Mouse (Mus musculus) inflammation-experienced regulatory T-cells, adult 6 months (primary cell): ENCODE results near the gene Tfdp2. TPM values are rescaled to one million over a fixed set of nuclear protein-coding genes. Genes with fewer than 3 reads are reported as not detected.
"Not testable (repeated sequence)": the region's sequence is repeated elsewhere in the genome, so short reads cannot be mapped to it uniquely, and the experiment has no call there.

ENCODE experiments used
- ATAC-seq: one replicate; pipeline ENCODE4 v1.8.0; 2017
- polyA plus RNA-seq, 3 experiments: library from polyadenylated mRNA; unstranded; fragments of 100-300 nt; shearing (Covaris generic); gene quantifications; one replicate each; pipeline ENCODE4 v1.2.1; 2017

Gene Tfdp2
- polyA plus RNA-seq, 3 experiments from 2014 or later, result 8.7 to 12.1 (median 9.5) TPM

GRCm38 (mm10) chr9:96312074-96312473, 116.0 kb downstream of the Tfdp2 start:
- no peak for ATAC-seq

DNA sequence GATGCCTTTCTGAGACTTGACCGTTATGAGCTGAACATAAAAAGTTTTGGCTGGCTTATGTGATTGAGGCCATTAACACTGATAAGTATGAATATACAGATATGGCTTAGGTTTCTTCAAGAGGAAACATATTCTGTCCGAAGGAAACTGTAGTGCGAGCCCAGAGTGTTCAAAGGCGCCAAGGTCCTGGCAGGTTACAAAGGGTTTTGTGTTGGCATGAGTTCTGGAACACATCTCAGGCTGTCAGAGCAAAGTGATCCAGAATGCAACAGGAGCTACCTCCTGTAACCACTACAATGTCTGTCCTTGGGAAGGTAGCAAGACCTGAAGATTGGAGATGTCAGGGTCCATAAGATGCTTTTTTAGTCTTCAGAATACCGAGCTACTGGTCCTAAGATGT, 123.3 kb downstream of the Tfdp2 start:
- no peak for ATAC-seq

- no peak for ATAC-seq
These were observed 124.5 kb downstream of the Tfdp2 start for GRCm38 (mm10) chr9:96320551-96320980.

DNA sequence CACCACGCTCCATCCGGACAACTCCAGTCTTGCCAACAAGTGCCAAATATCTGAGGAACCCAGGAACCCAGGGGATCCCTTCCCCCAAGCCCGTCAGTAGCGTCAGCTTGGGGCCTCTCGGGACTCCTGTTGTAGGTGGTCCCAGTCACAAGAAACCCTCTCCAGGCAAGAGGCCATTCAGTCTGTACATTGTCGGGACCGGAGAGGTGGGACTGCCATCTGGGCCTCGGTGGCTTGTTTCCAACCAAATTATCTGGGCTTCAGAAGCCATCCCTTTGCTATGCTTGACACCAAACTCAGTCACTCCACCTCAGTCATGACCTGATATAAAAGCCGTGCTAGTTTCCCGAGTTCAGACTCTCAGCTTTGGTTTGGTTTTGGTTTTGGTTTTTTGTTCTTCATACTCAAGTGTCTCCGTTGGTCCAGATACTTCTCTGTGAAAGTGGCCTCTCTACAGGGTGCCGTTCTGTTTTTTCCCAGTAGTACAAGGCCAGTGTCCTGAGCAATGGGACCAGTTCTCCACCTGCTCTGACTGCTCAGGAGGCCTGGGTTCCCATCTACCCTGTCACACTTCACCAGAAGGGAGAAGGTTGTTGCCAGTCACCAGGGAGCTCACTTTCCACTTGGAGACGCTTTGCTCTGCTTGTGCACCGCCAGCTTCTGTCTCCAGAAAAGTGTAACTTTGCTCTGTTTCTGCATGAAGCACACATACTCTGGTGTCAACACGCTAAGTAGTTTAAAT, 126.5 kb downstream of the Tfdp2 start:
- ATAC-seq, result no peak

DNA sequence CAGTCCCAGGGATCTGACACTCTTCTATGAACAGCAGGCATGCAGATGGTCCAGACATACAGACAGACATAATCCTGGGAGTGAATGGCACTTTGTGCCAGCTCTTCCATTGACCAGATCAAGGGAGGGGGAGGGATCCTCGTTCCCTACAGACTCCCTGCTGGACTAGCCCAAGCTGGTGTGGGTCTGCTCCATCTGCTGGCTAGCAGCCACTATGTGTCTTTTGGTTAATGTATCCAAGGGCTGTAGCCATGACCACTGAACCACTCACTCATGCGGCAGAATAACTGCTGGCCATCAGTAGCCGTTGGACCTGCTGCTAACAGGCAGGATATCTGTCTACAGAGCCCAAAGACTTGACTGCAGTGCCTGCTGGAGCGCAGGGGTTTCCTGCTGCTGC, 128.4 kb downstream of the Tfdp2 start:
- no peak for ATAC-seq

GRCm38 (mm10) chr9:96326496-96326923, 130.4 kb downstream of the Tfdp2 start:
- no peak for ATAC-seq

DNA sequence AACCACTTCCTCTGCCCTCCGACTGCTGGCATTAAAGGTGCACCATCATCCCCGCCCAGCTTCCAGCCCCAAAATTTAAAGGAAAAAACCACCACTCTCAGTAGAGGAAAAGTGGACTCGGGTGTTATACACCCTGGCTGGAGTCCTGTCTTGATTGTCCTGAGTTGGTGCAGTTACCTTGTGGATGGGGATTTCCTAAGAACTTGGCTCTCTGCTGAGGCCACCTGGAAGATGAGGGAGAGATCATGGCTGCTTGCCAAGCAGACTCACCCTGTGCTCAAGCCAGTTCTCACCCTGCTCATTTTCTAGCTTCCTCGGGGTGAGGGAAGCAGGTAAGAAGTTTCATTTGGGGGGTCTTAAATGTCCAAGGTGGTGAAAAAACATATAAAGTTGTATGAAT, 132.2 kb downstream of the Tfdp2 start:
- ATAC-seq, result no peak

DNA sequence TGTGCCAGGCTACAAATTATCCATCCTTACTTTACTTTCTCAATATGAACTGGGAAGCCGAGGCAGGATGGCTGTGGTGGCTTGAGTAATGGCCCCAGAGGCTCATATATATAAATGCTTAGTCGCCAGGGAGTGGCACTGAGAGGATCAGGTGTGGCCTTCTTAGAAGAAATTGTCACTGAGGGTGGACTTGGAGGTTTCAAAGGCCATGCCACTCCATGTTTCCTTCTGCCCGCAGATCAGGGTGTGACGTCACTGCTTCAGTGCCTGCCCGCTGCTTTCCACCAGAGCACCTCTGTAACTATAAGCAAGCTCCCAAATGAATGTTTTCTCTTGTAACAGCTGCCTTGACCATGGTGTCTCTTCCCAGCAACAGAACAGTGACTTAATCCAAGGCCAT, 135.1 kb downstream of the Tfdp2 start:
- no peak for ATAC-seq

GRCm38 (mm10) chr9:96345750-96346149, 149.7 kb downstream of the Tfdp2 start:
- ATAC-seq, result no peak

DNA sequence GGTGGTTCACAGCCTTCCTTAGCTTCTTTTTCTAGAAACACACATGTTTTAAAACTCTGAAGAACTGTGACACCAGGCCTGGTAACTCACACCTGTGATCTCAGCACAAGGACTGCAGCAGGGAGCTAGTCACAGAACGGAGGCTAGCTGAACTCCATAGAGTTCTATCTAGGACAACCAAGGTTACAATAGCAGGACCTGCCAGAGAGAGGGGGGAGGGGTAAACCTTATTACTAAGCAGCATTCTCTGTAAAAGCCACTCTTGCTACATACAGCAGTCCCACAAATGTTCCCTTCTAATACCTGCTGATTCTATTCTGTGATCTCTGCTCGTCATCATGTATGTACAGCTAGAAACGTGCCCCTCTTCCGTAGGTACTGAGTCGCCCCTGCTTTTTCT, 152.8 kb downstream of the Tfdp2 start:
- no peak for ATAC-seq

DNA sequence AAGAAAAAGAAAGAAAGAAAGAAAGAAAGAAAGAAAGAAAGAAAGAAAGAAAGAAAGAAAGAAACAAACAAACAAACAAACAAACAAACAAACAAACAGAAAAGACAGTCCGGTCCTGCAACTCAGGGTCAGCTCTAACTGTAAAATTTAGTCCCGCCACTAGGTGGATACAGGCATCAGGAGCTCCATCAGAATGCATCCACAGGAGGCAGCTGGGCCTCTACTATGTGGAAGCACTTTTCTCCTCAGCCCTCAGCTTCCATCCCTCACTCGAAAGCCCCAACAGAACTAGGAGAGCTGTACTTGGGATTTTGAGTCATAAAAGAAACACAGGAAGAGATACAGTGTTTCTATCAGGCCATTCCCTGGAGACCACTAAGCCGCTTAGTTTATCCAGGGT, 153.9 kb downstream of the Tfdp2 start:
- ATAC-seq, result peak; percentile 49

DNA sequence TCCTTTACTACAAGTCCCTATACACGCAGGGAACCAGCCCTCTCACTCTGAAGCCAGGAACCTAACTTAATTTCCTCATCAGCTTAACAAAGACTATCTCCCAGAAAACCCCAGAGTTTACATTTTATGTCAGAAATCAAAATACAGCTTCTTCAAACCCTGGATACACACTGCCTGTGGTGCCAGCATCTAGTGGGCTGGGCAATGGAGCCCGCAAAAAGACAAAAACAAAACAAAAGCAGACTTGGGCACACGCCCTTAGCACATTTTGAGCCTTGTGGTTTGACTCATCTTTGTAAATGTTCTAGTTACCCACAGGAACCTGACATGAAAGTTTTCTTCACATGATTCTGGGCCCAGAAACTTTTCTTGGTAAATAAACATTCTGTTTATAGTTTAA, 154.4 kb downstream of the Tfdp2 start:
- ATAC-seq, result peak; percentile 80

- ATAC-seq, result not testable (repeated sequence)
These were observed 155.7 kb downstream of the Tfdp2 start for GRCm38 (mm10) chr9:96351771-96352170.

- ATAC-seq, result peak; percentile 42
These were observed 157.2 kb downstream of the Tfdp2 start for GRCm38 (mm10) chr9:96353121-96353769.

DNA sequence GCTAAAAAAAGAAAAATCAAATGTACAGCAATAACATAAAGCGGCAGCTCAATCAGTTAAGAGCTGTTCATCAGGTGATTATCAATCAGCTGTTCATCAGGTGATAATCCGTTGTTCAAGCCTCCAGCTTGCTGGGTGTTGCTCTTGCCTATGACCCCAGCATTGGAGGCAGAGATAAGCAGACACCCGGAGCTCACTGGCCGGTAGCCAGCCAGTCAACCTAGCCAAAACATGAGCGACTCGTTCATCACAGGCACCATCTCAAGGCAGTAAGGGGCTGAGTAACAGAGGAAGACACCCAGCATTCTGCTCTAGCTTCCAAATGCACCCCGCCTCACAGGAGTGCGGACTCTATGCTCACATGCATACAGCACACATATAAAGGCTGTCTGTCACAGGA, 157.7 kb downstream of the Tfdp2 start:
- no peak for ATAC-seq

DNA sequence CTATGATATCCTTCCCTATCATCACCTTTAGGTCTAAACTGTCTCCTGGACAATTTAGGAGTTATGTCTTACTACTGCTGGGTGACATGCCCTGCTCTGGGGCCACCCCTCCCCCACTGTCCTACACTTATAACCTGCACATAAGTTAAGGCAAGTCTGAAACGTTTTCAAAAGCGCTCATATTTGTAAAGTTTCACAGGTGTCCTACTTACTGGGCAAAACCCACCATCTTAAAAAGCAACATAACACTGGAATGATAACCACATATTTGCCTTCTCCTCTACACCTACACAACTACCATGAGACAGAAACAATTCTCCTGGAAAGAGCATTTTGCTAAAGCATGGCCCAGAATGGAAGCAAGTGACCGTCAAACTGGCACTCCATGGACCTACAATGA, 164.0 kb downstream of the Tfdp2 start:
- ATAC-seq, result no peak

DNA sequence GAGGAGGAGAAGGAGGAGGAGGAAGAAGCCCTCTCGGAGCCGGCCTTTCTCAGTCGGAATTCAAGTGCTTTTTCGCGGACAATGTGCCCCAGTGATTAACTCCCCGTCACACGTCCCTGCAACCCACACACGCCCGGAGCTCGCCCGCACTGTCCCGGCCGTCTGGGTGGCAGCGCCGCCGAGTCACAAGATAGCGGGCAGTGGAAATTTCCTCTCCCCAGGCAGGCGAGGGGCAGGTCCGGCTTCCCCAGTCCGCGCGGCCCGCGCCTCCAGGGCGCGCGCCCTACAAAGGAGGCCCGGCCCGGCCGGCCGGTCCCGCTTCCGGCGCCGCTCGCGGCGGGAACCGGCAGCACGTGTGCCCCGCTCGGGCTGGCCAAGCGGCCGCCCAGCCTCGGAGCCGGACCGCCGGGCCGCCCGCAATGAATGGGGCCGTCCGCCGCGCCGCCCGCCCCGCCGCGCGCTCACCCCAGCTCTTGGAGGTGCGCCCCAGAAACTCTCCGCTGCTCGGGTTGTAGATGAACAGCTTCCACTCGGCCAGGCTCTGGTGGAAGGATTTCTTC, 167.6 kb downstream of the Tfdp2 start:
- ATAC-seq, result peak; percentile 26

GRCm38 (mm10) chr9:96364141-96364838, 168.2 kb downstream of the Tfdp2 start, which contains the start of gene Atp1b3:
Atp1b3 (minus strand) TSS chr9:96364442.
- ATAC-seq, result peak; percentile 84

DNA sequence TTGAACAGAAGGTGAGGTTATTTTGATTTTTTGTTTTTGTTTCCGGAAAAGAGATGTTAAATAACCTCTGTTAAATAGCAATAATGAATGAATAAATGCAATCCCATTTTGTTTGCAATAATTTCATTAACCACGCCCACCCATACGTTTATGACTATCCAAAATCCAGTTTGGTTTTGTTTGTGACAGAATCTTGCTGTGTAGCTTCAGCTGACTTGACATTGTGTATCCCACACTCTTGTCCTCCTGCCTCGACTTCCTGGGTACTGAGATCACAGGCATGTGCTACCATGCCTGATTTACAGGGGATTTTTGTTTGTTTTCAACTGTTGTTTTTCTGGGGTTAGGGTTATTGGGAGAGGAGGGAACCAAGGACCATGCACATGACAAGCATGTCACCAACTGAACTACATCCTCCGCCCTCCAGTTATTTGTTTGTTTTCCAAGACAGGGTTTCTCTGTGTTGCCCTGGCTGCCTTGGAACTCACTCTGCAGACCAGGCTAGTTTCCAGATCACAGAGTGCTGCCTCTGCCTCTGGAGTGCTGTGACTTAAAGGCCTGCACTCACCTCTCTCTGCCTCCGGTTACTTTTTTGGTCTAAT, 169.3 kb downstream of the Tfdp2 start:
- ATAC-seq, result no peak

GRCm38 (mm10) chr9:96369654-96370384, 173.7 kb downstream of the Tfdp2 start:
- peak; percentile 44 for ATAC-seq

- ATAC-seq, result no peak
These were observed 175.0 kb downstream of the Tfdp2 start for GRCm38 (mm10) chr9:96371075-96371474.
